Mouse (Mus musculus): ENCODE results near the gene Dnlz. TPM values are rescaled to one million over a fixed set of nuclear protein-coding genes. Genes with fewer than 3 reads are reported as not detected.

Dnlz gene
- total and polyA plus RNA-seq, 3 experiments, result 21.8 to 27.7 TPM; not detected in 1

GRCm38 (mm10) chr2:26372396-26372795 is 20.5 kb upstream of the Dnlz start:
- H3K79me2 ChIP-seq (ENCODE audit: control insufficient read depth, insufficient read depth, low read length, poor library complexity), result no peaks in the 10 kb centered on the region
- H3K4me3 ChIP-seq (ENCODE audit: control insufficient read depth in 1 of 2, insufficient read depth in 1 of 2, low read depth in 2 of 2, low read length in 2 of 2), result no peak overlapping the region
- no peaks in the 10 kb centered on the region for H3K4me1 ChIP-seq (ENCODE audit: control insufficient read depth in 1 of 2, insufficient read depth in 2 of 2, low read length in 2 of 2)
- no peak for TF ChIP-seq JUND (IDR thresholded peaks at IDR 0.05; ENCODE audit: low read depth, low read length)
- no peak for TF ChIP-seq GATA1 (IDR thresholded peaks at IDR 0.05; ENCODE audit: low read depth, low read length)
- no peak for TF ChIP-seq CHD1 (IDR thresholded peaks at IDR 0.05; ENCODE audit: low read depth, low read length)
- no peak for TF ChIP-seq RCOR1 (IDR thresholded peaks at IDR 0.05; ENCODE audit: low read depth, low read length)
- no peak for TF ChIP-seq ZKSCAN1 (IDR thresholded peaks at IDR 0.05; ENCODE audit: low read depth, low read length)
- no peak for TF ChIP-seq TBP (IDR thresholded peaks at IDR 0.05; ENCODE audit: low read depth, low read length)
- TF ChIP-seq GABPA (IDR thresholded peaks at IDR 0.05; ENCODE audit: low read depth, low read length), result no peak
- no peak overlapping the region for H3K27ac ChIP-seq (ENCODE audit: control insufficient read depth, low read depth, low read length)
- no peaks in the 10 kb centered on the region for H3K9me3 ChIP-seq (replicated peaks; ENCODE audit: insufficient read depth, low read length)
- H3K27me3 ChIP-seq (ENCODE audit: control insufficient read depth in 1 of 2, insufficient read depth in 2 of 2, low read length in 2 of 2), result no peaks in the 10 kb centered on the region
- H3K9ac ChIP-seq (ENCODE audit: control insufficient read depth, low read depth, low read length, poor library complexity, severe bottlenecking), result no peak overlapping the region
- no peak for DNase-seq (ENCODE audit: low read depth, low spot score)
- H3K36me3 ChIP-seq (ENCODE audit: control insufficient read depth in 1 of 2, insufficient read depth in 2 of 2, low read length in 2 of 2), result peaks cover 0 to 14% of the 10 kb centered on the region in 2 experiments; a peak in 2 of 4 replicates

GRCm38 (mm10) chr2:26368572-26368971 is 16.7 kb upstream of the Dnlz start:
- H3K9me3 ChIP-seq (replicated peaks; ENCODE audit: insufficient read depth, low read length), result no peaks in the 10 kb centered on the region
- H3K79me2 ChIP-seq (ENCODE audit: control insufficient read depth, insufficient read depth, low read length, poor library complexity), result no peaks in the 10 kb centered on the region
- H3K4me3 ChIP-seq (ENCODE audit: control insufficient read depth in 1 of 2, insufficient read depth in 1 of 2, low read depth in 2 of 2, low read length in 2 of 2), result no peak overlapping the region
- no peak overlapping the region for H3K9ac ChIP-seq (ENCODE audit: control insufficient read depth, low read depth, low read length, poor library complexity, severe bottlenecking)
- H3K27me3 ChIP-seq (ENCODE audit: control insufficient read depth in 1 of 2, insufficient read depth in 2 of 2, low read length in 2 of 2), result no peaks in the 10 kb centered on the region
- no peak for DNase-seq (ENCODE audit: low read depth, low spot score)
- peaks cover 0 to 8% of the 10 kb centered on the region in 2 experiments; a peak in 2 of 4 replicates for H3K36me3 ChIP-seq (ENCODE audit: control insufficient read depth in 1 of 2, insufficient read depth in 2 of 2, low read length in 2 of 2)
- H3K4me1 ChIP-seq (ENCODE audit: control insufficient read depth in 1 of 2, insufficient read depth in 2 of 2, low read length in 2 of 2), result no peaks in the 10 kb centered on the region
- TF ChIP-seq MYB (IDR thresholded peaks at IDR 0.05; ENCODE audit: low read depth, low read length), result no peak
- TF ChIP-seq POLR2AphosphoS5 (IDR thresholded peaks at IDR 0.05; ENCODE audit: borderline replicate concordance, low read depth, low read length), result no peak
- TF ChIP-seq ELF1 (IDR thresholded peaks at IDR 0.05; ENCODE audit: low read depth, low read length), result no peak
- no peak for TF ChIP-seq TAL1 (IDR thresholded peaks at IDR 0.05; ENCODE audit: low read length)
- no peak overlapping the region for H3K27ac ChIP-seq (ENCODE audit: control insufficient read depth, low read depth, low read length)

- Histone ChIP-seq H3K36me3 (ENCODE audit: control insufficient read depth in 1 of 2, insufficient read depth in 2 of 2, low read length in 2 of 2) (peaks cover 0 to 7% of the 10 kb centered on the region in 2 experiments; a peak in 2 of 4 replicates), H3K27ac (ENCODE audit: control insufficient read depth, low read depth, low read length) (no peak overlapping the region), H3K4me1 (ENCODE audit: control insufficient read depth in 1 of 2, insufficient read depth in 2 of 2, low read length in 2 of 2) (no peaks in the 10 kb centered on the region), H3K27me3 (ENCODE audit: control insufficient read depth in 1 of 2, insufficient read depth in 2 of 2, low read length in 2 of 2) (no peaks in the 10 kb centered on the region), H3K4me3 (ENCODE audit: control insufficient read depth in 1 of 2, insufficient read depth in 1 of 2, low read depth in 2 of 2, low read length in 2 of 2) (no peak overlapping the region), H3K9me3 (replicated peaks; ENCODE audit: insufficient read depth, low read length) (no peaks in the 10 kb centered on the region), H3K79me2 (ENCODE audit: control insufficient read depth, insufficient read depth, low read length, poor library complexity) (no peaks in the 10 kb centered on the region), H3K9ac (ENCODE audit: control insufficient read depth, low read depth, low read length, poor library complexity, severe bottlenecking) (no peak overlapping the region)
- TF ChIP-seq NELFE (IDR thresholded peaks at IDR 0.05; ENCODE audit: low read depth, low read length), result no peak
- no peak for TF ChIP-seq MYC (IDR thresholded peaks at IDR 0.05; ENCODE audit: low read depth, low read length)
- DNase-seq (ENCODE audit: low read depth, low spot score), result no peak
Observed at GRCm38 (mm10) chr2:26367911-26368310, 16.0 kb upstream of the Dnlz start.
